Mouse (Mus musculus): ENCODE measurements around the gene Mipol1. TPM values are rescaled to one million over a fixed set of nuclear protein-coding genes. Genes with fewer than 3 reads are reported as not detected.
"Not testable (repeated sequence)": the region's sequence is repeated elsewhere in the genome, so short reads cannot be mapped to it uniquely, and the experiment has no call there.

Mipol1 gene
- polyA plus RNA-seq, 1 experiment, result not detected

- Histone ChIP-seq H3K4me1 (ENCODE audit: control insufficient read depth, insufficient read depth, low read length) (no peaks in the 10 kb centered on the region), H3K27ac (ENCODE audit: insufficient read depth, low read depth, low read length) (no peak overlapping the region), H3K4me3 (ENCODE audit: insufficient read depth, low read depth, low read length) (no peak overlapping the region)
- no peak for TF ChIP-seq CTCF (IDR thresholded peaks at IDR 0.05; ENCODE audit: insufficient read depth, low read depth, low read length)
- TF ChIP-seq POLR2A (IDR thresholded peaks at IDR 0.05; ENCODE audit: insufficient read depth, low read depth, low read length), result no peak
- 67% methylated on average over 4 of the region's 4 CpGs for WGBS
Measured at GRCm38 (mm10) chr12:57399547-57399946, 169.3 kb downstream of the Mipol1 start.

- WGBS, result 53% methylated on average over 4 of the region's 4 CpGs
Measured at GRCm38 (mm10) chr12:57400186-57400585, 170.0 kb downstream of the Mipol1 start.

GRCm38 (mm10) chr12:57401126-57401525, 170.9 kb downstream of the Mipol1 start:
- Histone ChIP-seq H3K4me3 (ENCODE audit: insufficient read depth, low read depth, low read length) (no peak overlapping the region), H3K4me1 (ENCODE audit: control insufficient read depth, insufficient read depth, low read length) (no peaks in the 10 kb centered on the region), H3K27ac (ENCODE audit: insufficient read depth, low read depth, low read length) (no peak overlapping the region)
- WGBS, result 29% methylated on average over 7 of the region's 7 CpGs
- TF ChIP-seq CTCF (IDR thresholded peaks at IDR 0.05; ENCODE audit: insufficient read depth, low read depth, low read length) (no peak), POLR2A (IDR thresholded peaks at IDR 0.05; ENCODE audit: insufficient read depth, low read depth, low read length) (no peak)

More at GRCm38 (mm10) chr12:57400186-57400585, 170.0 kb downstream of the Mipol1 start:
- H3K4me3 ChIP-seq (ENCODE audit: insufficient read depth, low read depth, low read length), result no peak overlapping the region
- no peak overlapping the region for H3K27ac ChIP-seq (ENCODE audit: insufficient read depth, low read depth, low read length)
- TF ChIP-seq POLR2A (IDR thresholded peaks at IDR 0.05; ENCODE audit: insufficient read depth, low read depth, low read length), result no peak
- TF ChIP-seq CTCF (IDR thresholded peaks at IDR 0.05; ENCODE audit: insufficient read depth, low read depth, low read length), result no peak
- no peaks in the 10 kb centered on the region for H3K4me1 ChIP-seq (ENCODE audit: control insufficient read depth, insufficient read depth, low read length)

DNA sequence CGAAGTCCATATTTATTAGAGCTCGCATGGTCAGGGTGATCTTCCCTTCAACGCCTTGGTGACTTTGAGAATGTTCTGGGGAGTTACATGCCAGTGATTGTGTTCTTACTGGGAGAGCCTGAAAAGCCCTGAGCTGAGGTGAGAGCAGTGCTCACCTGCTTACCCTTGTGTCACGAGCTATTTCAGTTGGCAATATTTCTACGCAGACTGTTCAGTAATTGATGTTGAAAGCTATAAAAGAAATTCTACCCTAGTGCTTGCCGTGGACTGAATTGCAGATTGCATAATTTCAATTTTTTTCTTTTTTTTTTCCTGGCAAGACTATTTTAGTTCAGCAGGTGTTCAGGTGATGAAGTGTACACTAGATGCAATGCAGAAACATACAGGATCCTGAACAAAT, 172.1 kb downstream of the Mipol1 start:
- Histone ChIP-seq H3K4me1 (ENCODE audit: control insufficient read depth, insufficient read depth, low read length) (no peaks in the 10 kb centered on the region), H3K4me3 (ENCODE audit: insufficient read depth, low read depth, low read length) (no peak overlapping the region), H3K27ac (ENCODE audit: insufficient read depth, low read depth, low read length) (no peak overlapping the region)
- TF ChIP-seq CTCF (IDR thresholded peaks at IDR 0.05; ENCODE audit: insufficient read depth, low read depth, low read length), result no peak
- no peak for TF ChIP-seq POLR2A (IDR thresholded peaks at IDR 0.05; ENCODE audit: insufficient read depth, low read depth, low read length)
- WGBS, result 93% methylated on average over 6 of the region's 6 CpGs

DNA sequence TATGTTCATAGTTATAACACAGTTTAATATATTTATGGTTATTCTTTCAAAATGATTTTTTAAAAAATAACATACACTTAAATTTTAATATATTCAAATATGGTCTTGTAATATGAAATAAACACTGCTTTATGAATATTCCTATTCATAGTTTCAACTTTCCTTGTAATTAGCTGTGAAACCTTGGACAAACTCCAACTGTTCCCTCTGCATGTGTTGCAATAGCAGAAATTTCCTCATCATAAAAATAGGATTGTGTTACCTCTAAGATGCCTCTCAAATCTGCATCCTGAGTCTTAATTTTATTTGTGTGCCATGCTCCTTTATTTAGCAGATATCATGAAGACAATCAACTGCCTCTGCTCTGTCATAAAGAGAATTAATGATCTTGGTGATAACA, 179.7 kb downstream of the Mipol1 start:
- no peak overlapping the region for H3K27ac ChIP-seq (ENCODE audit: insufficient read depth, low read depth, low read length)
- no peak overlapping the region for H3K4me3 ChIP-seq (ENCODE audit: insufficient read depth, low read depth, low read length)
- TF ChIP-seq CTCF (IDR thresholded peaks at IDR 0.05; ENCODE audit: insufficient read depth, low read depth, low read length), result no peak
- no peak for TF ChIP-seq POLR2A (IDR thresholded peaks at IDR 0.05; ENCODE audit: insufficient read depth, low read depth, low read length)
- no peaks in the 10 kb centered on the region for H3K4me1 ChIP-seq (ENCODE audit: control insufficient read depth, insufficient read depth, low read length)

- WGBS, result 90% methylated on average over 3 of the region's 3 CpGs
- no peaks in the 10 kb centered on the region for H3K4me1 ChIP-seq (ENCODE audit: control insufficient read depth, insufficient read depth, low read length)
Measured at GRCm38 (mm10) chr12:57413833-57414232, 183.6 kb downstream of the Mipol1 start.

GRCm38 (mm10) chr12:57424902-57425301, 194.7 kb downstream of the Mipol1 start:
- H3K27ac ChIP-seq (ENCODE audit: insufficient read depth, low read depth, low read length), result no peak overlapping the region
- TF ChIP-seq CTCF (IDR thresholded peaks at IDR 0.05; ENCODE audit: insufficient read depth, low read depth, low read length), result no peak
- no peak for TF ChIP-seq POLR2A (IDR thresholded peaks at IDR 0.05; ENCODE audit: insufficient read depth, low read depth, low read length)
- no peak overlapping the region for H3K4me3 ChIP-seq (ENCODE audit: insufficient read depth, low read depth, low read length)
- WGBS, result 95% methylated on average over 5 of the region's 5 CpGs
- H3K4me1 ChIP-seq (ENCODE audit: control insufficient read depth, insufficient read depth, low read length), result no peaks in the 10 kb centered on the region

More at GRCm38 (mm10) chr12:57413833-57414232, 183.6 kb downstream of the Mipol1 start:
- TF ChIP-seq CTCF (IDR thresholded peaks at IDR 0.05; ENCODE audit: insufficient read depth, low read depth, low read length) (no peak), POLR2A (IDR thresholded peaks at IDR 0.05; ENCODE audit: insufficient read depth, low read depth, low read length) (no peak)
- Histone ChIP-seq H3K27ac (ENCODE audit: insufficient read depth, low read depth, low read length) (no peak overlapping the region), H3K4me3 (ENCODE audit: insufficient read depth, low read depth, low read length) (no peak overlapping the region)

DNA sequence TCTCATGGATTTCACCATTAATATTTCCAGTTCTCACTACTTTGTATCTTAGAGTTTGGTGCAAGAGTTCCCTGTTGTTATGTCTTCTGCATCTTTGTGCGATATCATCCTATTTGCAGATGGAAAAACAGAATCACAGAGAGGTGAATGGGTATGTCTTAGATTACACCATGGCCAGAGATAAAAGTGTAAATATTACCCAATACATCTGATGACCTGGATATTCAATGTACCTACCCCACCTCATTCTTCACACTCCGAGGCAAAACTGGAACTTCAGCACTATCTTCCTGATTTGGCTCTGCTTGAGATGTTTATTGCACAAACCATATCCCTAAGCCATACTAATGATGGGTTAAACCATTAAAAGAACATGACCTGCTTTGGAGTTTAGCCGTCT, 198.0 kb downstream of the Mipol1 start:
- WGBS, result 93% methylated on average over 3 of the region's 3 CpGs
- no peak for TF ChIP-seq POLR2A (IDR thresholded peaks at IDR 0.05; ENCODE audit: insufficient read depth, low read depth, low read length)
- no peak for TF ChIP-seq CTCF (IDR thresholded peaks at IDR 0.05; ENCODE audit: insufficient read depth, low read depth, low read length)
- no peaks in the 10 kb centered on the region for H3K4me1 ChIP-seq (ENCODE audit: control insufficient read depth, insufficient read depth, low read length)
- H3K4me3 ChIP-seq (ENCODE audit: insufficient read depth, low read depth, low read length), result no peak overlapping the region
- no peak overlapping the region for H3K27ac ChIP-seq (ENCODE audit: insufficient read depth, low read depth, low read length)

- 84% methylated on average over 2 of the region's 2 CpGs for WGBS
- Histone ChIP-seq H3K27ac (ENCODE audit: insufficient read depth, low read depth, low read length) (no peak overlapping the region), H3K4me1 (ENCODE audit: control insufficient read depth, insufficient read depth, low read length) (no peaks in the 10 kb centered on the region), H3K4me3 (ENCODE audit: insufficient read depth, low read depth, low read length) (no peak overlapping the region)
- no peak for TF ChIP-seq CTCF (IDR thresholded peaks at IDR 0.05; ENCODE audit: insufficient read depth, low read depth, low read length)
- TF ChIP-seq POLR2A (IDR thresholded peaks at IDR 0.05; ENCODE audit: insufficient read depth, low read depth, low read length), result no peak
Measured at GRCm38 (mm10) chr12:57428767-57429166, 198.5 kb downstream of the Mipol1 start.

DNA sequence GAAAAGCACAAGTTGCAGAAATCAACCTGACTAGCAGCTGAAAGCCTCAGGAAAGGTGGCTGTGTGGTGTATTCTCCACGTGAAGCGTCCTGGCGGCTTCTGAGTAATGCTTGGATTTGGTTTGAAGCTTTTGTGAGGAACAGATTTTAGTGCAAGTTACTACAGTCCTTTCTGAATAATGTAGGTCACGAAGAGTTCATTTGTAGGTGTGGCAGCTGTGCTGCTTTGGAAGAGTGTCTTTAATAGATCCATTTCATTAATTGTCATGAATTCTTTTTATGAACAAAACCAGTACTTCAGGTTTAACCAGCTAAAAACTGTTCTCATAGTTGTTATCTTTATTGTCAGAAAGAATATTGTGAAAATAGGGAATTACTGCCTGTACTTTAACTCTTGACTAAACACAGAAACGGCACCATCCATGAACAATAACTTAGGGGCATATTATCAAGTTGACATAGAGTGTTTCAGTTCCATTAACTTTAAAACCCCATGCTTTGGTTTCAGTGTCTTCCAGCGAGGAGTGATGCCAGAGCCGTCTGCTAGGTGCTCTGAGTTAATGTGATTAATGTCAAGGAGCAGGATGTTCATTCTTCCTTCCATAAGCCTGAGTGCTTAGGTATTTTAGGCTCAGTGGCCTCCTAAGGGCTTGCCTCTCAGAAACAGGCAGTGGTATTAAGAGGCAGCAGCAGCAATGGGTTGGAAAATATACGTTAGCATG, 206.9 kb downstream of the Mipol1 start:
- WGBS, result 73% methylated on average over 8 of the region's 8 CpGs
- not testable (repeated sequence) for H3K4me1 ChIP-seq (ENCODE audit: control insufficient read depth, insufficient read depth, low read length); H3K4me3 ChIP-seq (ENCODE audit: insufficient read depth, low read depth, low read length); H3K27ac ChIP-seq (ENCODE audit: insufficient read depth, low read depth, low read length)

Data from olfactory bulb, adult 2 months (tissue).